Mouse (Mus musculus): Measurements from ENCODE around the gene Dock9.

- TF ChIP-seq CTCF (IDR thresholded peaks at IDR 0.05; ENCODE audit: extremely low read depth, insufficient read depth, low read length) (no peak), POLR2A (IDR thresholded peaks at IDR 0.05; ENCODE audit: extremely low read depth, insufficient read depth, low read length) (no peak)
Measured at GRCm38 (mm10) chr14:121840217-121840616, 42.6 kb upstream of the Dock9 start.

All from cortical plate, adult 2 months (tissue).